Mouse (Mus musculus) neutrophil, adult 5-6 weeks (primary cell): Measurements from ENCODE around the gene Sh3gl2. TPM values are rescaled to one million over a fixed set of nuclear protein-coding genes. Genes with fewer than 3 reads are reported as not detected.

Source experiments
- ATAC-seq: fragments of 151-379, 151-347 bp; 2 replicates; pipeline ENCODE4 v1.8.0; 2017; ENCODE audit warnings: mild to moderate bottlenecking, moderate TSS enrichment; ENCODE audit not compliant: insufficient number of reproducible peaks, poor library complexity, low FRiP score, severe bottlenecking; ENCODE audit errors: extremely low read depth
- total RNA-seq: library from RNA; stranded (forward); fragments of 200-1000 nt; gene quantifications from 2 replicates; pipeline ENCODE4 v1.2.3, GENCODE M21; 2017

The Sh3gl2 gene
- total RNA-seq, 1 experiment from 2014 or later: not detected

DNA sequence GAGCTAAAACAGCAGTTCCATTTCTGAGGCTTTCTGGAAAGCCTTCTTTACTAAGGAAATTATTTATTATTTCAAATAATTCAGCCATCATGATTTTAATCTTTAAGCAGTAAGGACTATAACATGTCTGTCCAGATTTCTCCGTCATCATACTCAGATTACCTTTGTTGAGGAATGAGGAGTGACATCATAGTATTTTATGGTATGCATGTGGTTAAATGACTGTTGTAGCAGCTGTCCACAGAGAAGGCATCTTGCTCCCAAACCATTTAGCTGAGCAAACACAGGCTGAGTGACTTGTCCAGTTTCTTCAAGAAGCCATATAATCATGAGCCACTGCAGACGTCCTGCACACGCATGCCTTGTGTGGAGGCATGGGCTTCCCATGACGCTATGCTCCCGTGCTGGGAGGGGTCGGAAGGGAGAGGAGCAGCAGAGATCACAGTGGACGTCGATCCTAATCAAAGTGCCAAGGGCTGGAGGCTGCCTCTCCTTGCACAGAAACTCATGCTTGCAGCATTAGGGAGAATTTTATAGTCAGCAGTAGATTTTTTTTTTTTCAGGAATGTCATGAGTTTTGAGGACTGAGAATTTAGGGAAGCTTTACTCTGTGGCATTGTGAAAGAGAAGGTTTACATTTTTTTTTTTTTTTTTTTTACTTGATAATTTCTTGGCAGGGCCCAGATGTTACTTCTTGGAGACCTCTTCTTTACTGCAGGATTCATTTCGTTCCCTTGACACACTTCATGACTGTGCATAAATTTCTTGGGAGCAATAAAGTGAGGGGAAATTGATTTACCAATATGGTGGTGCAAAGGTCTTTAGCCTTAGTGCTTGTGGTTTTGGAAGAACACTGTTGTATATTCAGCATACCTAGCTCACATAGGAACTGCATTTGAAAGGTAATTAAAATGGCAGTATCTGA is 23.0 kb downstream of the Sh3gl2 start:
- no peak for ATAC-seq

DNA sequence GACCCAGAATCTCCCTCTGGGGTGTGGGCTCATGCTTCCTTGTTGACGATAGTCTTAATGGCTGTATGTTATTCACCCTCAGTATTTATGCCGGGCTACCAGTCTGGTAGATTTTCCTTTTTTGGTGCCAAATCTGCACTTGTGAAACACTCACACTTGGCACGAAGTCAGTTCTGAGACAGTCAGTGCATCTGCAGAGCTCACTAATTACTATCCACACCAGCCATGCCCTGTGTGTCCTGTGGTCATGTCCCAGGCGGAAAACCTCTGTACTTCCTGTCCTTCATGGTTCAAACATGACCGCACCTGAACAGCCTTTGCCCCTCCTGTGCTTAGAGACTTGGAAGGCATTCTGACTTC is 23.6 kb downstream of the Sh3gl2 start:
- no peak for ATAC-seq

DNA sequence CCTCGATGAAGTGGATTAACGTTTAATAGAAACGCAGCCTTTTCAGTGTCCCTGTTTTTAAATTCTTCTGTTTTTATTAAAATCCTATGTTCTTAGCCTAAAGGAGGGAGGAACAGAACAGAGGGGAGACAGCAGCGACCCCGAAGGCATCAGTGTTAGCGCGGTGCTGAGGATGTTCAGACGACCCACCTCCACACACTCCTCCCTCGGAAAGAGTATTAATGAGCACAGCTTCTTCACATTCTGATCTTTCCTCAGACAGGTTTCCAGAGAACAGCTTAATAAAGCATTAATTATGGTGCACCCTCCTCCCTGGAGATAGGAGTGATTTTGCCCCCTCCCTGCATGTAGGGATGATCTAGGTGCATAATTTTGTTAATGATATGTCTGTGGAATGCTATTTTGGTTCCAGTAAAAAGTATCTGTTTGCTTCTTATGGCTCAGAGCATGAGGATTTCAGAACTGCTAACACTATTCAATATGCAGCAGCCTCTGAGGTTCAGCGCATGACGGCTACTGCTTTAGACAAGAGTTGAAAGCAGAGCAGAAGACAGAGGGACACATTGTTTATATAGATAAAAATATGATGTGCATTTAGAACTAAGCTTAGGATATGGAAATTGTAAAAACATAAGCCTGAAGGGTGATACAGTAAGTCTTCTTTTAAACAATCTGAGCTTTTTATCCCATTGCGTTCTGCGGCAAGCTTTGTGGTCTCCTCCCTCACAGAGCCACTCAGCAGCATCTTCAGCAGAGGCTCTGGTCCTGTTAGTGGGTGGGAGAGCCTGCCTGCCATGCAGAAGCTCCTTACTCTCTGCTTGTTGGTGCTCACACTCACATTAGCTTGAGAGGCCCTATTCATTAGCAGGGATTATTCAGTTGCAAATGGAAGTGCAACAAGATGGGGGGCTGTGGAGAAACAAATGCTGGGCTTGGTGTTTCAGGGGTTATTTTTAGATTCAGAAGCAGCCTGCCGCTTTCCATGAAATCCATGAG is 27.8 kb downstream of the Sh3gl2 start:
- ATAC-seq: no peak

DNA sequence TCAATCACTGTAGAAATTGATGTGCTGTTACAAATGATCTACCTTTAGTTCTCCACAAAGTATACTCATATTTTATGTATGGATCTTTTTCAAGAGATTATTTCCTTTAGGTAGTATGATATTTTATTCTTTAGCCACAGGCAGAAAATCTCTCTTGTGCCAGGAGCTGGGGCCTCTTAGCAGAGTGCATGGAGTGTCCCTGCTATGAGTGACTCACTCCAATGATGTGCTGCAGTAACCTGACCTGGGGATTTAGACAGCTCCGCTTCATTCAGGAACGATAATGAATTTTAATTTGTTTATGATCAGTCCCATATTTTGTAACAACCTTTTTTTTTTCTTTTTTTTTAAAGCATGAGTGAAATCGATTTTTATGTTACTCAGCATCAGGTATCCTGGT is 36.7 kb downstream of the Sh3gl2 start:
- ATAC-seq: no peak

DNA sequence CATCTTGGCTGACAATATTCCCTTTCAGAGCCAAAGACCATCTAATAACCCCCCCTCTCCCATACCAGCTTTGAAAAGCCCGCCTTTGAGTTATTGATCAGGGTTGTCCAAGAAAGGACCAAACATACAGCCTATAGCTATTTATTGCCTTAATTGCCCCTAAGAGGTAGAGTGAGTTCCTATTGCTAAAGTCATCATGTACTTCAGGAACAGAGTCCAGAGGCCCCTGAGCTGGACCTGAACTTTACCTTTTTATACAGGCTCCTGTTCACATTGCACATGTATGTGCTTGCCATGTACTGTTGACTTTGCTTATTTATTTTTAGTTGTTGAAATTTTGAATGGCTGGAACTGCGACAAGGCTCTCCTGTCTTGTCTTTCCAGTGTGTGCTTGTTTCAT is 37.6 kb downstream of the Sh3gl2 start:
- no peak for ATAC-seq

DNA sequence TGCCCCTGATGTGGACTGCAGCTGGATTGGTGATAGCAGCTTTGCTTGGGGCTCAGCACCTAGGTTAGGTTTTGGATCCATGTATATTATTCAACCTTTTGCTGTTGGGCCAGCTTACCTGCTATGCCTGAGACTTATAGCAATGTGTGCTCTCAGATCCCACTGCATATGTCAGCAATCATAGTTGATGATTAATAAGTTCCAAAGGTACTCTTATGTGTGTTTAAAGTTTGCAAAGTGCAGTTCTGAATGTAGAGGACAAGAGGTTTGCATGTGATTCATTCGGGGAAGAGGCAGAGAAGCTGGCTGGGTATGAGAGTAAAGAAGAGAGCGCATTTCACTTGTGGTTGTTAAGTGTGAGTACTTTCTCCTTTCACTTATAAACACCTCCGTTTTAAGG is 43.7 kb downstream of the Sh3gl2 start:
- no peak for ATAC-seq

DNA sequence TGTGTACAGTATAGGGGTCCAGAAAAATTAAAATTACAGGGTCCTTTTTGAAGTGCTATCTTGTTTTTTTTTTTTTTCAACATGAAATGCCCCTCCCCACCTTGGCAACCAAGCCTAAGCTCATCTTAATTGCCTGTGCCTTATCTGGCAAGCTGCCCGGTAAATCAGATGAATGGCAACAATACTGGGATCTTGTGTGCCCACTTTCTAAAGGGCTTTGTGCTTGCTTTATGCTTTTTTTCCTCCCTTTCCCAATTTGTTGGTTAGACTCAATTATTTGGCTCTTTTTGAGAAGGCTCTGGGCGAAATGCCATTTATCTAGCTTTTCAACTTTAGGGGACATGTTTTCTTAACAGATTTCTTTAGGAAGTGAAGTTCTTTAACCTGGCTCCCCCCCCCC is 45.3 kb downstream of the Sh3gl2 start:
- ATAC-seq: no peak

DNA sequence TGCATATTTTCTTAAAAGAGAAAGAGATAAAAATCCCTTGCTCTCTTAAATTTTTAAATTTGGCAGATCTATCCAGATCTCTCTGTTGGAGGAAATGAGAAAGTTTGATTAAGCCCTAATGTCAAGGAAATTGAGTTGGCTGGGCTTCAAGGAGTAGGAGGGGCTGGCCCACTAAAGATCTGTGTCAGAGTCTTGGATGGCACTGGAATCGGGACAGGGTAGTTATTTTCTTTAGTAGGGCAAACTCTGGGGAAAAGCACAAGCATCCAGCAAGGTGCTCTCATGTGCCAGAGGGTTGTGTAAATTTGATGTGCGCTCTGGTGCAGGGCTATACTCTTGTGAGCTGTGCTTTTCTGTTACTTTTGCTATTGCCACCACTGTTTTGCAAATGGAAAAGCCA is 45.9 kb downstream of the Sh3gl2 start:
- ATAC-seq: no peak

DNA sequence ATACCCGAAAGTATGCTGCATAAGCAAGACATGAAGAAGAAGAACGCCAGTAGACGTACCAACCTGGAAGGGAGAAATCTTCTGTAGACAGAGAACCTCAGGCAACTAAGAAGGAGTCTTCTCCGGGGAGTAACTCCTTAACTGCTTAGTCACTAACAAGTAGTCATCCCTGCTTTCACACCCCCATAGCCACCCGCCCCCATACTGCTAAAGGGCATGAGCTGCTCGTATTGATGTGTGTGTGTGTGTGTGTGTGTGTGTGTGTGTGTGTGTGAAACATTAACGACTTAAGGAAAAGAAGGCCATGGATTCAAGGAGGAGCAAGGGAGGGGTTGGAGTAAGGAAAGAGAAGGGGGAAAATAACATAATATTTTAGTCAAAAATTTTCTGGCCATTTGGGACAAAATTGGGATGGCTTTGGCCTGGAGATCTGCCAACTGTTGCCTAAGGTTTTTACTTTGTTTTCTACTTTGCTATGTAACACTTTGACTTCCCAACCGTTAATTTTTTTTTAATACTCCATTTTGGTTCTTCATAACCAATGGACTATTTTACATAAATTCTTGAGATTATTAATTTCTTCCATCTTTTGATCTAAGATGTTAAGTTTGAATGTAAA is 51.0 kb downstream of the Sh3gl2 start:
- no peak for ATAC-seq

DNA sequence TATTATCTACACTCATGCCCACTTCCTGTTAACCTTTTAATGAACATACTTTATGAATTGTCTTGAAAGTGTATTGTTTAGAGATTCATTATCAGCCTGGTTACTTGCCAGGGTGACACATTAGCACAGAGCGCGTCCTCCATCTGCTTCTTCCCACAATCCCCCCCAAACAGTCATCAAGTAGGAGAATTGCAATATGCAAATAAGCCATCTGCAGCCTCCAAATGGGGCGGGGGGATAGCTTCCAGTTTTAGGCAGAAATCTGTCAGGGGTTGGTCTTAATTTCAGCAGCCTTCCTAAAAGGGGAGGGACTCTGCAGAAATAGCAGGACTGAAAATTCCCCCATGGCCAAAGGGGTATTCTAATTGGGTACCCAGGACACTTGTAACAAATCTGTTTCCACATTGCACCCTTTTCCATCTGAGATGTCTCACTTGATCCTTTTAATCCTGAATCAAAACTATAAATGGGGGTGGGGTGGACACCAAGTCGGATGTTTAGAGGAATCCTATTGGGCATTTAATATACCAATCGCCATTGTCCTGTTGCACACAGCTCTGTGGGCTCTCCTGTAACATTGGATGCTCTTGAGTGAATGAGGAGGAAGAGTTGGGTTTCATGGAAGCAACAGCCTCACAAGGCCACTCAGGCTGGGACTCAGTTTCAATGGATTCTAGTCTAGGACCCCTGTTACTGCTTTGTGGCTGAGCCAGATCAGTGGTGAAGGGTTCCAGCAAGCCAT is 51.7 kb downstream of the Sh3gl2 start:
- no peak for ATAC-seq

DNA sequence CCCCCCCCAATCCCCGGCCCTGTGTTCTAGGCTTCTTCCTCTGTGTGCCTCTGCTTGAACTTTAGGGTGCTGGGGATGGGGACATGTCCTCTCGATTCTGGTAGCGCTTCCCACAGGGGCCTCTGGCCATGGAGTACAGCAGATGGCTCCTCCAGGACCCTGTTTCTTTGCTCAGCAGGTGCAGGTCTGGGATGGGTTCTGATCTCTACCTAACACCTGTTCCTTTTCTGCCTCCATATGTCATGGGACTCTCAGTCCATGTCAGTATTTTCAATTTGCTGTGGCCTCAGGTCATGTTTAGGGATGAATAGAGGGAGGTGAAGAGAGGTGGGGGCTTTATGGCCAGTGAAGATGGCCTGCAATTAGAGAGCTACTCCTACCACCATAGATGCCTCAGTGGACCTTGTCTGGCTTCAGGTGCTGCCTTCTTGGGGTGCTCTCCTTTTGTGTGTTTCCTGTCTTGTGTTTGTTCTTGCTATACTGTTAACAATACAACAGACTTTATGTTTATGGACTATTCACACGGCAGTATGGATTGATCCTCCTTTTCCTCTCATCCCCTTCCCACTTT is 52.9 kb downstream of the Sh3gl2 start:
- no peak for ATAC-seq

DNA sequence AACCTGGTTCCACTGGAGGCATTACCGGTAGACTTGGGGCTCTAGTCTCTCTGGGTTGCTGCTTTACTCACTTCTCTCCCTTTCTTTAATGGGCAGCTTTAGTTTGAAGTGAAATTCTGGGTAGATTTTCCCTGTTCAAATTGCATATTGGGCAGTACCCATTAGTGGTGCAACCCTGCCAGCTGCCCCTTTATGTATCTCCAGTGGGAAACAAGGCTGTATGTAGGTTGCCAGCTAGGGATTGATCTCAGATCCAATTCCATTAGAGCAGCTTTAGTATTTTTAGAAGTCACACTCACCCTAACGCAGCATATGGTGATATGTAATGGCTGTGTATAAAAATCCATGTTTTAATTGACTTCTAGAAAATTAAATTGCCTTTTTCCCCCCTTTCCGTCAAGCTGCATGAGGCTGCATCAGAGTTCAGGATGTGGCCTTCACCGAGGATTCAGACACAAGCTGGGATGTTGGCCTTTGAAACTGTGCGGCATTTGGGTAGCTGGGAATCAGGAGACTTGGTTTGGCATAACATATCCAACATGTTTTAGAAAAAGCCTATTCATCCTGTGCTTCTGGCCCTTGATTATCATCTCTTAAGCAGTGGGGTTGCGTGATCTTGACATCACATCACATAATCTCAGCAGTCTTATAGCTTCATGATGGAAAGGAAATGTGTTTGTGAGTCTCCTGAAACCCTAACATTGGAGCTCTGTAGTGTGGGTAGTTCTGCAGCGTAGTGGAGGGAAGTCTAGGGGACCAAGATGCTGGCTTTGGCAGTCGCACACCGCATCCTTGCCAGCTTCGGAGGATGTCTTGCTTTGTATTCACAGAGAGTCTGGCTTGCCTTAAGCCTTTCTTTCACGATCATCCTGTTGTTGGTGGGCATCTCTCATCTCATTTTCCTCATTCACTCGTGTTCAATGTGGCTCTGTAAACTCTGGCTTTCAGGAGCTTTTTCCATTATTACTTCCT is 56.0 kb downstream of the Sh3gl2 start:
- ATAC-seq: no peak

DNA sequence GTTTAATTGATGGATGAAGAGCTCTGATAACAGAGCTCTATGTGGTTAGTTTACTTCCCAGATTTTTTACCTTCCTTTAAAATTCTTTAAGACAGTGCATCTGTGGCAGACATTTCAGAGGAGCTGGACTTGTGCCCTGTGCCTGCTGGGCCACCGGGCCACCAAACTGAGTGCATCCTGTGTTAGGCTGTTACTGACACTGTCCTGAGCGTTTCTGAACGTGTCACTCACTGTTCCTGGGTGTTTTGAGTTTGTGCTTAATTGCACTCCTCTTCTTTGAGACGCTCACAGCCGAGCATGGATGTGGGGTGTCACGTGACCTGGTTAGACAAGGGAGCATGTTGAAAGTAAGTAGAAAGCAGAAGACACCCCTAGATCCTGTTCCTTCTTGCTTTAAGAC is 57.2 kb downstream of the Sh3gl2 start:
- no peak for ATAC-seq

DNA sequence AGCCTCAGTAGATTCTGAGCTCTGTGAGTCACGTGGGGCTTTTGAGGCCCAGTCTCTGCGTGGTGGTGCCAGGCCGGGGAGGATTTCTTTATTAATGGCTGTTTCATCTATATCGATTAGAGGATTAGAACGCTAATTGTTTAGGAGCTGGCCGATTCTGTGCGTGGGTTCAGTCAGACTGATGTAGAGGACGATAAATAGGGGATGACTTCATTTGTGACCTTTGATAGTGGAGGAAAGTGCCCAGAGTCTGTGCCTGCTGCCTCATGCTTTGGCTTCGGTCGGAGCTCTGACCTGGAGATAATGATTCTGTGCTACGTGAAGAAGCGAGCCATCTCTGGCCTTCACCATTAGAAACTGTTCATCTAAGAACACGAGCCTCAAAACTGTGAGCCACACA is 57.7 kb downstream of the Sh3gl2 start:
- no peak for ATAC-seq

DNA sequence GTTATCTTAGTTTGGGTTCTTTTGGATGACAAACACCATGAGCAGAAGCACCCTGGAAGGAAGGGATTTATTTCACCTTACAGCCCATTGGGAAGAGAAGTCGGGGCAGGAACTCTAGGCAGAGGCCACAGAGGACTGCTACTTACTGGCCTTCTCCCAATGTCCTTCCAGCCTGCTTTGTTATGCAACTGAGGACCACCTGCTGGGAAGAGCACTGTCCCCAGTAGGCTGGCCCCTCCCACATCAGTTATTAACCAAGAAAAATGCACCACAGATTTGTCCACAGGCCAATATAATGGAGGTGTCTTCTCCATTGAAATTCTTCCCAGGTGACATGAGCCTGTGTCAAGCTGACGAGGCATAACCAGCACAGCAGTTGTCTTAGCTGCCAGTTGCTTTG is 62.5 kb downstream of the Sh3gl2 start:
- ATAC-seq: no peak

DNA sequence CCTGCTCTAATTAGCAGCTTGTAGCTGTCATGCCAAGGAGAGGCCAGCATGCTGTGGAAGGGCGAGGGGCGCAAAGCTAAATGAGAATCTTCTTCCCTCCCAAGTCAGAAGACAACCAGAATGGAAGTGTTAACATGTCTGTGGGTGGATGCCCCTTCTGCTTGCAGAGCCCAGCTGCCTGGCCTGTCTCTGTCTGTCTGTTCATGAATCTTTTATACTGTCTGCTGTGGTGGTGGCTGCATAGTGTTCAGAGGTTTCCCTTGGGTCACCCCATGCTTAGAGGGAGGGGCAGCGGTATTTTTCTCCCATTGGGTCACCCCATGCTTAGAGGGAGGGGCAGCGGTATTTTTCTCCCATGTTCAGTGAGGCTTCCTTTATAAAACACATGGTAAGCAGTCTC is 68.0 kb downstream of the Sh3gl2 start:
- ATAC-seq: no peak

DNA sequence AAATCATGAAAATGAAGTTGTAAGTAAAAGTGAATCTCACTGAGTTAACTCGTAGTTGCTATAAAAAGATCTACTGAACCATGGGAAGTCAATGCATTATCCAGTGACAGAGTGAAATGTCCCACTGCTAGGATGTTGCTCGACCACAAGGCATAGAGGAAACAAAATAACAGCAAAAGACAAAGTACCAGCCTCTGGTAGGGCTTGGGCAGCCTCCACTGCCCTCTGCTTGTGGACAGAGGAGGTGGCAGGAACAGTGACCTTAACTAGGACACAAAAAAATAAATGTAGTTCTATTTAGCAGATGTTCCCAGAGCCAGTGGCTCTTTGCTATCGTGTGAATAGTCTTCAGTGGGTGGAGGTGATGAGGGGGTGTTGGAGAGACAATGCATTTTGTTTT is 68.5 kb downstream of the Sh3gl2 start:
- ATAC-seq: no peak
